Mouse (Mus musculus): ENCODE data around the gene Usp16.

DNA sequence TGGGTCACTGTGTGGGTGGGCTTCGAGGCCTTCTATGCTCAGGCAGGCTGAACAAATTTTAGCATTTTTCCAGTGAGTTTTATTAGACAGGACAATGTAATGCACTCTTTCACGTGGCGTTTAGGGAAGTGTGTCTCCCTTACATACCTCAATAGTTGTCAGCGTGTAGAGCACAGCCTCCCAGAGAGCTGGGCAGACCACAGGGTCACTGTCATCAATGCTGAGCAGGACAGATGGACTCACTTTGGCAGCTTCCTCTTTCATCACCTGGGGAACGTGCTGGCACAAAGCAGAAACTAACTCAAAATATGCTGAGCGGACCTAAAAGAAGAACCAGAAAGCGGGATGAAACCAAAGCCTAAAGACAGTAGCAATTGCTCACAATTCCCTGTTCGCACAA is 33.8 kb upstream of the Usp16 start:
- TF ChIP-seq CTCF (IDR thresholded peaks at IDR 0.05; ENCODE audit: low read depth) = no peak
- TF ChIP-seq EP300 (IDR thresholded peaks at IDR 0.05; ENCODE audit: low read depth) = no peak

Measured in heart, postnatal 0 days (tissue).